Mouse (Mus musculus): ENCODE measurements at regions not wholly inside any gene's neighbourhood (a gene's known extent, or its start where the extent isn't known, plus 50 kb on each side); places are given as distances from the start of the nearest gene placed in this dataset.

DNA sequence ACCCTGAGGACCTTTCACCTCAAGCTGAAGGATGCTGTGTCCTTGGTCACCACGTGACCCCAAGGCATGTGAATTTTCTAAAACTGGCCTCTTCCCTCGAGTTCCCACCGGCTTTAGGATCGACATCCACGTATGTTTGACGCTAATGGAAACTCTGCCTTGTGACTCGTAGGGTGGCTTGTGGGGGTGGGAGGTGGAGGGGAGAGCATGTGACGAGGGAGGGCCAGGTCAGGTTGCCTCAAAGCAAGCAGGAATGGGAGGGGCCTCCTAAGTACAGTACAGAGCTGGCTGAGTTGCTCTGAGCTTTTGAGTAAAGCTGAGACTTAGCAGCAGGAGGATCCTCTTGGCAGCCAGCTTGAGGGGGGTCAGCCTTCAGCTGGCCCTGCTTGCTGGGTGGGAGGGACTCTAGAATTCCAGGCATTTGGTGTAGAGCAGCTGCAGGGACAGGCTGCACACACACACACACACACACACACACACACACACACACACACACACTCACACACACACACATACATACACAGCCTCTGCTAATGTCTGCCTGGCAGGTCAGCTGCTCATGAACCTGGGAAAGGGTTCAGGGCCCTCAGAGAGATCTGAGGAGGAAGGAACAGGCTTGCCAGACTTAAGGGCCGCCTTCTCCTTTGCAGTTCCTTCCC lies 78.5 kb downstream of the Sik1 start:
- 0 out of 2 replicates have a peak, but pooled peaks cover 4% of the 10 kb centered on the region for H3K9me3 ChIP-seq (ENCODE audit: control insufficient read depth, low read length)
- no peaks in the 10 kb centered on the region for H3K27me3 ChIP-seq (ENCODE audit: control insufficient read depth, insufficient read depth, low read length)
- no peak overlapping the region for H3K4me3 ChIP-seq (ENCODE audit: control insufficient read depth in 1 of 2, insufficient read depth in 1 of 2, low read depth in 1 of 2, low read length in 2 of 2)
- no peaks in the 10 kb centered on the region for H3K36me3 ChIP-seq (ENCODE audit: control insufficient read depth, insufficient read depth, low read length)
- H3K9ac ChIP-seq (ENCODE audit: low read length), result peak overlapping the region; percentile 28; the same call in 1 of the 2 replicates
- WGBS, result 19% methylated on average over 9 of the region's 9 CpGs
- peaks cover 17 to 27% of the 10 kb centered on the region in 2 experiments for H3K4me1 ChIP-seq (ENCODE audit: control insufficient read depth in 2 of 2, insufficient read depth in 2 of 2, low read length in 2 of 2)
- no peak overlapping the region for H3K4me2 ChIP-seq (ENCODE audit: low read length)
- peak; percentile 70 for ATAC-seq (ENCODE audit: insufficient number of reproducible peaks, insufficient read depth, low FRiP score, low read depth)
- H3K27ac ChIP-seq (replicated peaks in 1 of 2; ENCODE audit: control insufficient read depth in 1 of 2, insufficient read depth in 1 of 2, low read depth in 2 of 2, low read length in 2 of 2), result peak overlapping the region; percentile 21 to 44

- Histone ChIP-seq H3K9me3 (ENCODE audit: control insufficient read depth, low read length) (0 out of 2 replicates have a peak, but pooled peaks cover 4% of the 10 kb centered on the region), H3K27me3 (ENCODE audit: control insufficient read depth, insufficient read depth, low read length) (no peaks in the 10 kb centered on the region), H3K4me2 (ENCODE audit: low read length) (no peak overlapping the region), H3K36me3 (ENCODE audit: control insufficient read depth, insufficient read depth, low read length) (no peaks in the 10 kb centered on the region), H3K9ac (ENCODE audit: low read length) (peak overlapping the region; percentile 28; the same call in 1 of the 2 replicates), H3K4me1 (ENCODE audit: control insufficient read depth in 2 of 2, insufficient read depth in 2 of 2, low read length in 2 of 2) (peaks cover 17 to 27% of the 10 kb centered on the region in 2 experiments), H3K4me3 (ENCODE audit: control insufficient read depth in 1 of 2, insufficient read depth in 1 of 2, low read depth in 1 of 2, low read length in 2 of 2) (no peak overlapping the region), H3K27ac (replicated peaks in 1 of 2; ENCODE audit: control insufficient read depth in 1 of 2, insufficient read depth in 1 of 2, low read depth in 2 of 2, low read length in 2 of 2) (peak overlapping the region; percentile 21 to 44; a peak in 3 of 4 replicates)
- no peak for ATAC-seq (ENCODE audit: insufficient number of reproducible peaks, insufficient read depth, low FRiP score, low read depth)
- 81% methylated on average over 5 of the region's 5 CpGs for WGBS
Measured at GRCm38 (mm10) chr17:31777751-31778150, 77.9 kb downstream of the Sik1 start.

DNA sequence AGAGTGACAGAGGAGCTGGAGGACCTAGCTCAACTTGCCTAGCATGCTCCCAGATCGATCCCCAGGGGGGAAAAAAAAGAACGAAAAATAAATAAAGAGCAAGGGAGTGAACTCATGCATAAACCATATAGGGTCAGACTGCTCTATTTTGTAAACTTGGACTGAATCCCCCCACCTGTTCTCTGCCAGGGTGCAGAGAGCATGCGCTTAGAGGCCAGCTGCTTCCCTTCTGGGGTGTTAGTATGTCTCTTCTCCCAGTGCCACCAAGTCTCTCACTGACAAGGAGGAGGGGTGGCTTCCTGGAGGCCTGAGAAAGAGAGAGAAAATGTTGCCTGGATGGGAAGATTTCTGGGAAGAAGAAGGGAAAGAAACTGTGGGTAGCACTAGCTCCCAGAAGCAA lies 76.1 kb downstream of the Sik1 start:
- WGBS, result 81% methylated on average over 3 of the region's 3 CpGs

GRCm38 (mm10) chr17:31782251-31782650 lies 73.4 kb downstream of the Sik1 start:
- Histone ChIP-seq H3K4me2 (ENCODE audit: low read length) (no peak overlapping the region), H3K4me1 (ENCODE audit: control insufficient read depth in 2 of 2, insufficient read depth in 2 of 2, low read length in 2 of 2) (peaks cover 10 to 11% of the 10 kb centered on the region in 2 experiments), H3K9me3 (ENCODE audit: control insufficient read depth, low read length) (no peaks in the 10 kb centered on the region), H3K9ac (ENCODE audit: low read length) (no peak overlapping the region), H3K4me3 (ENCODE audit: control insufficient read depth in 1 of 2, insufficient read depth in 1 of 2, low read depth in 1 of 2, low read length in 2 of 2) (no peak overlapping the region), H3K36me3 (ENCODE audit: control insufficient read depth, insufficient read depth, low read length) (no peaks in the 10 kb centered on the region), H3K27me3 (ENCODE audit: control insufficient read depth, insufficient read depth, low read length) (no peaks in the 10 kb centered on the region), H3K27ac (replicated peaks in 1 of 2; ENCODE audit: control insufficient read depth in 1 of 2, insufficient read depth in 1 of 2, low read depth in 2 of 2, low read length in 2 of 2) (no peak overlapping the region)
- no peak for ATAC-seq (ENCODE audit: insufficient number of reproducible peaks, insufficient read depth, low FRiP score, low read depth)
- 80% methylated on average over 6 of the region's 6 CpGs for WGBS

More for the DNA sequence above, 76.1 kb downstream of the Sik1 start:
- no peak overlapping the region for H3K27ac ChIP-seq (replicated peaks in 1 of 2; ENCODE audit: control insufficient read depth in 1 of 2, insufficient read depth in 1 of 2, low read depth in 2 of 2, low read length in 2 of 2)
- H3K4me1 ChIP-seq (ENCODE audit: control insufficient read depth in 2 of 2, insufficient read depth in 2 of 2, low read length in 2 of 2), result peaks cover 17% of the 10 kb centered on the region in 2 experiments
- H3K27me3 ChIP-seq (ENCODE audit: control insufficient read depth, insufficient read depth, low read length), result no peaks in the 10 kb centered on the region
- ATAC-seq (ENCODE audit: insufficient number of reproducible peaks, insufficient read depth, low FRiP score, low read depth), result no peak
- no peak overlapping the region for H3K4me2 ChIP-seq (ENCODE audit: low read length)
- no peak overlapping the region for H3K9ac ChIP-seq (ENCODE audit: low read length)
- no peak overlapping the region for H3K4me3 ChIP-seq (ENCODE audit: control insufficient read depth in 1 of 2, insufficient read depth in 1 of 2, low read depth in 1 of 2, low read length in 2 of 2)
- no peaks in the 10 kb centered on the region for H3K36me3 ChIP-seq (ENCODE audit: control insufficient read depth, insufficient read depth, low read length)
- H3K9me3 ChIP-seq (ENCODE audit: control insufficient read depth, low read length), result no peaks in the 10 kb centered on the region

DNA sequence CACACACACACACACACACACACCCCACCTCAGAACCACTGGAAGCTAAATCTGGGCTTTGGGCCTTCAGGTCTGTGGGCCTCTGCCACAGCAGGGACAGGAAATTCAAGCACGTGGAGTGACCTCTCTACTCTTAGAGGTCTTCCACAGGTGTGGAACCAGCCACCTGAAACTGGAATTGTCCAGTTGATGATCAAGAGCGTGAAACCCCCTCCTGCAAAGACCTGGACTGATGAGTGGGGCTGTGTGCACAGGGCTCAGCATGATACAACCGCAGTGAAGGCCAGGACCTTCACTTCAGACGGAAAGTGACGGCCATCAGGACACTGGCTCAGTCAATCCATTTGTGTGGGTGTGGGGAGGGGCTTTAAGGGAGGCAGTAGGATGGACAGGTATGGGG lies 72.5 kb downstream of the Sik1 start:
- Histone ChIP-seq H3K9ac (ENCODE audit: low read length) (no peak overlapping the region), H3K27ac (replicated peaks in 1 of 2; ENCODE audit: control insufficient read depth in 1 of 2, insufficient read depth in 1 of 2, low read depth in 2 of 2, low read length in 2 of 2) (no peak overlapping the region), H3K4me2 (ENCODE audit: low read length) (no peak overlapping the region), H3K36me3 (ENCODE audit: control insufficient read depth, insufficient read depth, low read length) (no peaks in the 10 kb centered on the region), H3K27me3 (ENCODE audit: control insufficient read depth, insufficient read depth, low read length) (no peaks in the 10 kb centered on the region), H3K4me3 (ENCODE audit: control insufficient read depth in 1 of 2, insufficient read depth in 1 of 2, low read depth in 1 of 2, low read length in 2 of 2) (no peak overlapping the region), H3K4me1 (ENCODE audit: control insufficient read depth in 2 of 2, insufficient read depth in 2 of 2, low read length in 2 of 2) (peaks cover 2 to 3% of the 10 kb centered on the region in 2 experiments; a peak in 3 of 4 replicates), H3K9me3 (ENCODE audit: control insufficient read depth, low read length) (no peaks in the 10 kb centered on the region)
- ATAC-seq (ENCODE audit: insufficient number of reproducible peaks, insufficient read depth, low FRiP score, low read depth), result no peak
- WGBS, result 90% methylated on average over 5 of the region's 5 CpGs

- Histone ChIP-seq H3K4me2 (ENCODE audit: low read length) (no peak overlapping the region), H3K27me3 (ENCODE audit: control insufficient read depth, insufficient read depth, low read length) (no peaks in the 10 kb centered on the region), H3K9me3 (ENCODE audit: control insufficient read depth, low read length) (no peaks in the 10 kb centered on the region), H3K4me3 (ENCODE audit: control insufficient read depth in 1 of 2, insufficient read depth in 1 of 2, low read depth in 1 of 2, low read length in 2 of 2) (no peak overlapping the region), H3K4me1 (ENCODE audit: control insufficient read depth in 2 of 2, insufficient read depth in 2 of 2, low read length in 2 of 2) (peaks cover 22% of the 10 kb centered on the region in 2 experiments), H3K27ac (replicated peaks in 1 of 2; ENCODE audit: control insufficient read depth in 1 of 2, insufficient read depth in 1 of 2, low read depth in 2 of 2, low read length in 2 of 2) (no peak overlapping the region), H3K9ac (ENCODE audit: low read length) (no peak overlapping the region), H3K36me3 (ENCODE audit: control insufficient read depth, insufficient read depth, low read length) (no peaks in the 10 kb centered on the region)
- ATAC-seq (ENCODE audit: insufficient number of reproducible peaks, insufficient read depth, low FRiP score, low read depth), result no peak
- WGBS, result 79% methylated on average over 3 of the region's 3 CpGs
Measured at GRCm38 (mm10) chr17:31788316-31788715, 67.3 kb downstream of the Sik1 start.

DNA sequence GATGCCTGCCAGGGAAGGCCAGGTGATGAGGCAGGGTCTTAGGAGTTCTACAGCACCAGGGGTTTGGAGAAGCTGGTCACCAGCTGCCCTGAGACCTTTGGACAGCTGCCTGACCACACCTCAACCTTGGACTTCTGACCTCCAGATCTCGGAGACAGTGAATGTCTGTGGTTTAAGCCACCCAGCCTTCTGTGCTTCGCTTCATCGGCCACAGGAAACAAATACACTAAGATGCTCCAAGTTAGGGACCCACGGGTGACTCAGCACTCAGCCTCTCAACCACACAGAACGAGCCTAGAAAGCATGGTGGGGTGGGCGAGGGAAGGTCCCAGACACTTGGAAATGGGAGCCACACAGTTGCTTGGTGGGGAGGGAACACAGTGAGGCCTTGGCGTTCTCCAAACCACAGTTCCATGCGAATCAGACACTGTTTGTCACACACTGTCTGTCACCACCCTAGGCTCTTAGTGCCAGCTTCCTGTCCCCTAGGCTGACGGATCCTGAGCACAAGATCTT lies 66.5 kb downstream of the Sik1 start:
- H3K4me1 ChIP-seq (ENCODE audit: control insufficient read depth in 2 of 2, insufficient read depth in 2 of 2, low read length in 2 of 2), result peaks cover 22% of the 10 kb centered on the region in 2 experiments
- H3K4me2 ChIP-seq (ENCODE audit: low read length), result no peak overlapping the region
- no peak overlapping the region for H3K4me3 ChIP-seq (ENCODE audit: control insufficient read depth in 1 of 2, insufficient read depth in 1 of 2, low read depth in 1 of 2, low read length in 2 of 2)
- no peak for ATAC-seq (ENCODE audit: insufficient number of reproducible peaks, insufficient read depth, low FRiP score, low read depth)
- WGBS, result 70% methylated on average over 9 of the region's 9 CpGs
- 0 out of 2 replicates have a peak overlapping the region, but pooled peaks have one; percentile 0 for H3K9ac ChIP-seq (ENCODE audit: low read length)
- H3K9me3 ChIP-seq (ENCODE audit: control insufficient read depth, low read length), result no peaks in the 10 kb centered on the region
- H3K27me3 ChIP-seq (ENCODE audit: control insufficient read depth, insufficient read depth, low read length), result no peaks in the 10 kb centered on the region
- no peaks in the 10 kb centered on the region for H3K36me3 ChIP-seq (ENCODE audit: control insufficient read depth, insufficient read depth, low read length)
- H3K27ac ChIP-seq (replicated peaks in 1 of 2; ENCODE audit: control insufficient read depth in 1 of 2, insufficient read depth in 1 of 2, low read depth in 2 of 2, low read length in 2 of 2), result no peak overlapping the region

Data from heart, embryonic 14.5 days (tissue).